Mouse (Mus musculus) lung, adult 2 months (tissue): ENCODE results near the gene Calr4.

Experiments
- CTCF ChIP-seq: fragments of 200-500 bp; IDR thresholded peaks from 2 replicates; pipeline ENCODE4 v1.5.1; 2011; ENCODE audit warnings: mild to moderate bottlenecking, low read length, control low read depth; ENCODE audit not compliant: insufficient read depth
- POLR2A ChIP-seq: fragments of 200-500 bp; IDR thresholded peaks from 2 replicates; pipeline ENCODE4 v1.6.1; 2011; ENCODE audit warnings: low read depth, mild to moderate bottlenecking, control low read depth, low read length, borderline replicate concordance; ENCODE audit errors: extremely low read depth

DNA sequence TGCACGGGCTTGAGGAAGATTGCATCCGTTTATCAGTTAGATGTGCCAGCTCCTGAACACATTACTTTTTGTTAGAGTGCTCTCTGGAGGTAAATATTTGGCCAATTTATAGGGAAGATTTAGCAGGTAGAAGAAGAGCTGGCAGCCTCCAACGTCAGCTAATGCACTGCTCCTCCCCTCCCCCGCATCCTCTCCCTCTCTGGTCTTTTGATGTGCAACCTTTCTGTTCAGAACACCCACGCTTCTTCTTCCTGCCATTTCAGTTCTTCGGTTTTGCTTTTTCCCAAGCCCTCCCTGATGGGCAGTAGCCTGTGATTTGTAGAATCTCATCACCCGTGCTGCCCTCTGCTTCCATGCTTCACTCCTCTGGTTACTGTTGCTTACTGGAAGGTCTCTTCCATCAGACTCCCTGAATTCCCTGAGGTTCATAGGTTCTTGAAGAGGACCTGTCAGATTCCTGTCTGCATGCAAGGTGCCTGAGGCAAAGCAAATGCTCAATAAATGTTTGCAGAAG, 4.5 kb upstream of the Calr4 start:
- TF ChIP-seq CTCF, result no peak
- no peak for TF ChIP-seq POLR2A
